Mouse (Mus musculus) stomach, postnatal 0 days (tissue): ENCODE measurements around the gene Serinc4. TPM values are rescaled to one million over a fixed set of nuclear protein-coding genes. Genes with fewer than 3 reads are reported as not detected.

Experiments
- ATAC-seq: fragments of 200-750 bp; cut with Nextera tagmentation; 2 replicates; pipeline ENCODE4 v1.8.0; 2017; ENCODE audit not compliant: low FRiP score, low TSS enrichment
- DNase-seq: peaks from one replicate; pipeline ENCODE4 v3.0.0-alpha.2; 2016; ENCODE audit warnings: low spot score
- H3K27ac ChIP-seq: fragments of 300-500 bp; sonication (generic); replicated peaks from 2 replicates; pipeline ENCODE4 v1.5.1; 2014; ENCODE audit warnings: mild to moderate bottlenecking, control low read depth
- H3K27me3 ChIP-seq: fragments of 300-500 bp; sonication (generic); 2 replicates; pipeline ENCODE4 v1.6.1; 2014; ENCODE audit warnings: low read length; ENCODE audit not compliant: control insufficient read depth, insufficient read depth
- H3K36me3 ChIP-seq: fragments of 300-500 bp; sonication (generic); 2 replicates; pipeline ENCODE4 v1.6.1; 2014; ENCODE audit warnings: low read length, mixed read lengths; ENCODE audit not compliant: control insufficient read depth, insufficient read depth
- H3K4me1 ChIP-seq: fragments of 300-500 bp; sonication (generic); replicated peaks from 2 replicates; pipeline ENCODE4 v1.6.1; 2014; ENCODE audit warnings: antibody characterized with exemption; ENCODE audit not compliant: control insufficient read depth, insufficient read depth
- H3K4me2 ChIP-seq: fragments of 300-500 bp; sonication (generic); replicated peaks from 2 replicates; pipeline ENCODE4 v1.6.1; 2014; ENCODE audit warnings: low read depth, mild to moderate bottlenecking, control low read depth, moderate library complexity
- H3K4me3 ChIP-seq: fragments of 300-500 bp; sonication (generic); 2 replicates; pipeline ENCODE4 v1.5.1; 2014; ENCODE audit warnings: low read depth, low read length, control low read depth
- H3K9ac ChIP-seq: fragments of 300-500 bp; sonication (generic); 2 replicates; pipeline ENCODE4 v1.6.1; 2014; ENCODE audit warnings: mild to moderate bottlenecking, low read length, control low read depth, mixed read lengths
- H3K9me3 ChIP-seq: fragments of 300-500 bp; sonication (generic); 2 replicates; pipeline ENCODE4 v1.6.1; 2016; ENCODE audit warnings: low read length; ENCODE audit not compliant: control insufficient read depth
- CTCF ChIP-seq: IDR thresholded peaks from 2 replicates; pipeline ENCODE4 v1.5.1; 2016; ENCODE audit warnings: antibody characterized with exemption, low read depth, mild to moderate bottlenecking, moderate library complexity
- EP300 ChIP-seq: optimal IDR thresholded peaks from 2 replicates; pipeline ENCODE3; 2016; ENCODE audit warnings: antibody characterized with exemption
- WGBS: fragments of 180-500 bp; shearing (Covaris S2); extraction: QIAGEN DNeasy Blood & Tissue Kit; methylation state at CpG from one replicate; pipeline ENCODE4 v1.1.7; 2014; 5-methylcytosine and 5-hydroxymethylcytosine counted together
- polyA plus RNA-seq: library from polyadenylated mRNA; unstranded; fragments of >200 nt; fragmentation: Nextera tagmentation; extraction: Ambion mirVana; gene quantifications from 2 replicates; pipeline ENCODE4 v1.2.1, GENCODE M21; 2015

Gene Serinc4
- polyA plus RNA-seq, 1 experiment from 2014 or later = 0.11 TPM

GRCm38 (mm10) chr2:121415591-121415990, 41.0 kb downstream of the Serinc4 start:
- Histone ChIP-seq H3K27ac (no peak overlapping the region), H3K4me3 (peak overlapping the region; percentile 97; the same call in 1 of the 2 replicates), H3K27me3 (no peaks in the 10 kb centered on the region), H3K4me2 (peak overlapping the region; percentile 60), H3K36me3 (0 out of 2 replicates have a peak, but pooled peaks cover 2% of the 10 kb centered on the region), H3K9me3 (no peaks in the 10 kb centered on the region), H3K9ac (no peak overlapping the region), H3K4me1 (no peaks in the 10 kb centered on the region)
- WGBS = 61% methylated on average over 3 of the region's 3 CpGs
- ATAC-seq = no peak
- TF ChIP-seq EP300 (no peak), CTCF (no peak)
- no peak for DNase-seq

- H3K9ac ChIP-seq = no peak overlapping the region
- peak overlapping the region; percentile 60 for H3K4me2 ChIP-seq
- H3K4me1 ChIP-seq = no peaks in the 10 kb centered on the region
- peak overlapping the region; percentile 97 for H3K4me3 ChIP-seq
- TF ChIP-seq EP300 (no peak), CTCF (no peak)
- WGBS = 34% methylated on average over 3 of the region's 3 CpGs
- DNase-seq = no peak
- H3K27me3 ChIP-seq = no peaks in the 10 kb centered on the region
- no peaks in the 10 kb centered on the region for H3K9me3 ChIP-seq
- H3K36me3 ChIP-seq = 0 out of 2 replicates have a peak, but pooled peaks cover 2% of the 10 kb centered on the region
- ATAC-seq = no peak
- H3K27ac ChIP-seq = no peak overlapping the region
Observed at GRCm38 (mm10) chr2:121415103-121415502, 41.5 kb downstream of the Serinc4 start.

GRCm38 (mm10) chr2:121414139-121414685, 42.4 kb downstream of the Serinc4 start:
- peak overlapping the region; percentile 99 for H3K9ac ChIP-seq
- H3K9me3 ChIP-seq = no peaks in the 10 kb centered on the region
- H3K4me3 ChIP-seq = peak overlapping the region; percentile 97
- no peak for TF ChIP-seq CTCF
- no peak for TF ChIP-seq EP300
- no peaks in the 10 kb centered on the region for H3K27me3 ChIP-seq
- H3K36me3 ChIP-seq = 0 out of 2 replicates have a peak, but pooled peaks cover 2% of the 10 kb centered on the region
- peak overlapping the region; percentile 60 for H3K4me2 ChIP-seq
- under 1% methylated on average over 27 of the region's 32 CpGs for WGBS
- no peaks in the 10 kb centered on the region for H3K4me1 ChIP-seq
- H3K27ac ChIP-seq = peak overlapping the region; percentile 99
- DNase-seq (no peak), ATAC-seq (peak; percentile 41)

GRCm38 (mm10) chr2:121413387-121414042, 43.1 kb downstream of the Serinc4 start, which contains the start of the genes Pdia3 and Catsper2:
Gene Pdia3, plus strand, starts transcription at chr2:121413775.
Gene Catsper2, minus strand, starts transcription at chr2:121413792.
- under 1% methylated on average over 63 of the region's 68 CpGs for WGBS
- ATAC-seq = peak; percentile 99
- Histone ChIP-seq H3K9ac (peak within 1 kb of the TSS; percentile 99), H3K27ac (peak within 1 kb of the TSS; percentile 99), H3K4me2 (peak within 1 kb of the TSS; percentile 60), H3K9me3 (no peaks in the 10 kb centered on the region), H3K4me1 (no peaks in the 10 kb centered on the region), H3K27me3 (no peaks in the 10 kb centered on the region), H3K36me3 (0 out of 2 replicates have a peak, but pooled peaks cover 1% of the 10 kb centered on the region), H3K4me3 (peak within 1 kb of the TSS; percentile 97)
- TF ChIP-seq EP300 (no peak), CTCF (peak; percentile 69)
- DNase-seq = peak; percentile 98

- Histone ChIP-seq H3K4me1 (no peaks in the 10 kb centered on the region), H3K9ac (peak overlapping the region; percentile 99), H3K4me3 (peak overlapping the region; percentile 97), H3K27ac (peak overlapping the region; percentile 99), H3K4me2 (peak overlapping the region; percentile 60), H3K27me3 (no peaks in the 10 kb centered on the region), H3K36me3 (no peaks in the 10 kb centered on the region), H3K9me3 (no peaks in the 10 kb centered on the region)
- ATAC-seq (peak; percentile 1), DNase-seq (no peak)
- TF ChIP-seq EP300 = no peak
- WGBS = 5% methylated on average over 4 of the region's 4 CpGs
Observed at GRCm38 (mm10) chr2:121412843-121413386, 43.7 kb downstream of the Serinc4 start.

GRCm38 (mm10) chr2:121408160-121408559, 48.4 kb downstream of the Serinc4 start:
- Histone ChIP-seq H3K27me3 (no peaks in the 10 kb centered on the region), H3K9ac (no peak overlapping the region), H3K27ac (no peak overlapping the region), H3K4me3 (no peak overlapping the region), H3K9me3 (no peaks in the 10 kb centered on the region), H3K36me3 (no peaks in the 10 kb centered on the region), H3K4me1 (no peaks in the 10 kb centered on the region), H3K4me2 (no peak overlapping the region)
- no peak for ATAC-seq
- 38% methylated on average over 4 of the region's 4 CpGs for WGBS
- TF ChIP-seq CTCF (peak; percentile 67), EP300 (no peak)
- peak; percentile 66 for DNase-seq
